Mouse (Mus musculus): Measurements from ENCODE around the gene Slc29a3. TPM values are rescaled to one million over a fixed set of nuclear protein-coding genes. Genes with fewer than 3 reads are reported as not detected.

Gene Slc29a3
- polyA plus RNA-seq, 1 experiment from 2014 or later: 11.1 TPM

DNA sequence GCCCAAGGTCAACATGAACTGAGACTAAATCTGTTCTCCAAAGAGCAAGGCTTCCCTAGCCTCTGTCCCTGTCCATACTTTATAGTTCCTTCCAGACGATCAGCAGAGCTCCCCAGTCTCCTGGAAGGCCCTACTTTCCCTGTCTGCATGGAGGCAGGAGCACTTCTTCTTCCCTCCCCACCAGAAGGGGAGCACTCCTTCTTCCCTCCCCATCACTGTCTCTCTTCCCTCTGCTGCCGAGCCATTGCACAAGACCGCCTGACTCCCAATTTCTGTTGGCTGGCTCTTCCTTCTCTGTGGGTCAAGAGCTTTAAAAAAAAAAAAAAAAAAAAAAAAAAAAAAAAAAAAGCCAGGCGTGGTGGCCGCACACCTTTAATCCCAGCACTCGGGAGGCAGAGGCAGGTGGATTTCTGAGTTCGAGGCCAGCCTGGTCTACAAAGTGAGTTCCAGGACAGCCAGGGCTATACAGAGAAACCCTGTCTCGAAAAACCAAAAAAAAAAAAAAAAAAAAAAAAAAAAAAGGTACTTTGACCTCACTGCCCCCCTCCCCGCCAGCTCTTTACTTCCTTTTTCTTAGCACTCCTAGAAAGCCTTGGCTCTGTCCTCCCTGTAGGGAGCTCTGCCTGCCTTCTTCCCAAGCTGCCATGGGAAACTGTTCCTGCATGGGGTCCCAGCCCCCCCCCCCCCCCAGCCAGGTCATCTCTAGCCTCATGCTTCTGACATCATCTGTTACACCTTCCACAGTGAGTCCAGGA is 14.5 kb downstream of the Slc29a3 start:
- no peaks in the 10 kb centered on the region for H3K27me3 ChIP-seq (replicated peaks; ENCODE audit: control insufficient read depth, insufficient read depth, low read length)
- ATAC-seq: no peak
- no peaks in the 10 kb centered on the region for H3K36me3 ChIP-seq (ENCODE audit: control insufficient read depth, insufficient read depth, low read length)
- no peaks in the 10 kb centered on the region for H3K9me3 ChIP-seq (ENCODE audit: control insufficient read depth, low read length)
- no peak overlapping the region for H3K4me2 ChIP-seq (ENCODE audit: low read length)
- H3K27ac ChIP-seq (ENCODE audit: low read depth, low read length): no peak overlapping the region
- no peak overlapping the region for H3K9ac ChIP-seq (ENCODE audit: low read depth, low read length)
- H3K4me3 ChIP-seq (ENCODE audit: low read length): no peak overlapping the region
- WGBS: 74% methylated on average over 8 of the region's 9 CpGs
- H3K4me1 ChIP-seq (ENCODE audit: control insufficient read depth, insufficient read depth, low read depth, low read length): no peaks in the 10 kb centered on the region

DNA sequence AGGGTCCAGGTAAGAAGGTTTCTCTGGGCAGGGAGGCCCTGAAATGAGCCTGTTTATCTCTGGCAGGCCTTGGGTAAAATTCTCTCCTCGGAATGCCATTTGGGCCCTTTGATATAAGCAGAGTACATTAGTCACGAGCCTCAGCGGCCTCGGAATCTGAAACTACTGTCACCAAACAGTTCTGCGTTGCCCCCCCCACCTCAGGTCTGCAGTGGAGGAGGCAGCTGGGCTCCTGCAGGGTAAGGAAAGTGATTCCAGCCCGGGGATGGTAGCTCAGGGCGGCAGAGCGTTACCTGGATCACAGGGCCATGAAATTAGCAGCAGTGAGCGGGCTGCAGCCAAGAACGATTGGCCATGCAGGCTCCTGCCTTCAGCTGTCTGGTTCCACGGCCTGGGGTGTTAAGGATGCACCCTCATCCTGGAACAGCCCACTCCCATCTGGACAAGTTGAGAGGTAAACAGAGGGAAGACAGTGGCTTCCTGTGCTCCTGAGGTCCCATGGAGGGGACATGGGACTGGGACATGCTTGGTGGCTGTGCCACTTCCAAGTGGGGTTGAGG is 15.3 kb downstream of the Slc29a3 start:
- WGBS: 64% methylated on average over 11 of the region's 11 CpGs
- Histone ChIP-seq H3K4me1 (ENCODE audit: control insufficient read depth, insufficient read depth, low read depth, low read length) (peaks cover 2% of the 10 kb centered on the region), H3K27me3 (replicated peaks; ENCODE audit: control insufficient read depth, insufficient read depth, low read length) (no peaks in the 10 kb centered on the region), H3K36me3 (ENCODE audit: control insufficient read depth, insufficient read depth, low read length) (no peaks in the 10 kb centered on the region), H3K4me3 (ENCODE audit: low read length) (no peak overlapping the region), H3K27ac (ENCODE audit: low read depth, low read length) (peak overlapping the region; percentile 44; the same call in 1 of the 2 replicates), H3K9me3 (ENCODE audit: control insufficient read depth, low read length) (no peaks in the 10 kb centered on the region), H3K9ac (ENCODE audit: low read depth, low read length) (no peak overlapping the region), H3K4me2 (ENCODE audit: low read length) (no peak overlapping the region)
- ATAC-seq: 0 out of 2 replicates have a peak, but pooled peaks have one; percentile 15

DNA sequence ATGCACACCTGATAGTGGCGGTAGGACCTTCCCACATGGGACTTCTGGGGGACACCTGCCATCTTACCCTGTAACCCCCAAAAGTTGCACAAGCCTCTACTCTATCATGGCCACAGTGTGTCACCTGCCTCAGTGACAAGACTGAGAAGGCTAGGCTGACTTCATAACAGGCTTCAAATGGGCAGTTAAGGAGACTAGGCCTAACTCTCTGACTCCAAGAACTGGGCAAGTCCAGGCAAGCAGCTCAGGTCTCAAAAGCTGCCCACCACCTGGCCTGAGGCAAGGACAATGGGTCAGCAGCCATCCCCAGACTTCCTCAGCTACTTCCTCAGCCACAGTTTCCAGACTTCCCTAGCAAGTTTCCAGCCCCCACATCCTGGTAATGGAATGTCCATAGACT is 16.9 kb downstream of the Slc29a3 start:
- Histone ChIP-seq H3K27me3 (replicated peaks; ENCODE audit: control insufficient read depth, insufficient read depth, low read length) (no peaks in the 10 kb centered on the region), H3K4me1 (ENCODE audit: control insufficient read depth, insufficient read depth, low read depth, low read length) (peaks cover 8% of the 10 kb centered on the region), H3K4me2 (ENCODE audit: low read length) (no peak overlapping the region), H3K9ac (ENCODE audit: low read depth, low read length) (no peak overlapping the region), H3K9me3 (ENCODE audit: control insufficient read depth, low read length) (no peaks in the 10 kb centered on the region), H3K27ac (ENCODE audit: low read depth, low read length) (no peak overlapping the region), H3K36me3 (ENCODE audit: control insufficient read depth, insufficient read depth, low read length) (no peaks in the 10 kb centered on the region), H3K4me3 (ENCODE audit: low read length) (no peak overlapping the region)
- 100% methylated on average over 1 of the region's 1 CpGs for WGBS
- ATAC-seq: no peak

DNA sequence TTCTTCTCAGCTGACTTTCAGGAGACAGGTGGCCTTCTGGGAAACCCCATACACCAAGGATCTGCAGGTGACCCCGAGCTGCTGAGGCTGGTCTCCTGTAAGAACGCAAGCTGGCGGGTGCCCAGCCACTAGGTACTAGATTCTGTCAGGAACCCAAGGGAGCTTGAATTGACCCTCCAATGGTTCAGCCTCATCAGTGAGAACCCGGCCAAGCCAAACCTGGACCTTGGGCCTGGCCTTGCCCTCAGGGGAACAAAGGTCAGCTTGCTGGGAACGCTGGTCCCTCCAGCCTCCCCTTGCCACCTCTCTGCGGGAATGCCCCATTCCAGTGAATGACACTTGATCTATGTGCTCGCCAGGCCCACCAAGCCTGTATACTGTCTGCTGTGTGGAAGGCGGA is 19.1 kb downstream of the Slc29a3 start:
- Histone ChIP-seq H3K27me3 (replicated peaks; ENCODE audit: control insufficient read depth, insufficient read depth, low read length) (no peaks in the 10 kb centered on the region), H3K4me2 (ENCODE audit: low read length) (no peak overlapping the region), H3K4me1 (ENCODE audit: control insufficient read depth, insufficient read depth, low read depth, low read length) (peaks cover 8% of the 10 kb centered on the region), H3K4me3 (ENCODE audit: low read length) (no peak overlapping the region), H3K9ac (ENCODE audit: low read depth, low read length) (no peak overlapping the region), H3K27ac (ENCODE audit: low read depth, low read length) (no peak overlapping the region), H3K9me3 (ENCODE audit: control insufficient read depth, low read length) (no peaks in the 10 kb centered on the region), H3K36me3 (ENCODE audit: control insufficient read depth, insufficient read depth, low read length) (no peaks in the 10 kb centered on the region)
- 84% methylated on average over 8 of the region's 8 CpGs for WGBS
- ATAC-seq: no peak

DNA sequence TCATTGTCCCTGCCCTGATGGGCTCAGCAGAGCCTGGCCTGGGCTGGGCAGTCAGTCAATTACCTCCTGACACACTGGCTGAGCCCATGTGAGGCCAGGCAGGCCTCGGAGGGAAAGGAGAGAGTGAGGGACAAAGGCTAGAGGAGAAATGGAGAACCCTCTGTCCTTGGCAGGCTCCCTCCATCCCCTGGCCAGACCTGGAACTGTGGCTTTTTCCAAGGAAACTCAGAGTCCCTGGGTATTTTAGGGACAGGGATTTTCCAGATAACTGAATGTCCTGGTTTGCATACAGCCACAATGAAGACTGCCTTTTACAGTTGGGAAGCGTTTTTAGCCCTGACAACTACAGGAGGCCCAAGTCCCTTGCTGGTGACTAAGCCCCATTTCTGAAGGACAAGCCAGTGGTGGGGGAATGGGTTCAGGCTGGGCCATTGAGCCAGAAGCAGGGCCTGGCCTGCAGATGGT is 20.2 kb downstream of the Slc29a3 start:
- H3K27me3 ChIP-seq (replicated peaks; ENCODE audit: control insufficient read depth, insufficient read depth, low read length): no peaks in the 10 kb centered on the region
- H3K27ac ChIP-seq (ENCODE audit: low read depth, low read length): peak overlapping the region; percentile 39; the same call in 1 of the 2 replicates
- no peak overlapping the region for H3K4me3 ChIP-seq (ENCODE audit: low read length)
- ATAC-seq: peak; percentile 37
- WGBS: 39% methylated on average over 2 of the region's 2 CpGs
- no peaks in the 10 kb centered on the region for H3K36me3 ChIP-seq (ENCODE audit: control insufficient read depth, insufficient read depth, low read length)
- peaks cover 11% of the 10 kb centered on the region for H3K4me1 ChIP-seq (ENCODE audit: control insufficient read depth, insufficient read depth, low read depth, low read length)
- H3K9ac ChIP-seq (ENCODE audit: low read depth, low read length): peak overlapping the region; percentile 50
- no peaks in the 10 kb centered on the region for H3K9me3 ChIP-seq (ENCODE audit: control insufficient read depth, low read length)
- no peak overlapping the region for H3K4me2 ChIP-seq (ENCODE audit: low read length)

DNA sequence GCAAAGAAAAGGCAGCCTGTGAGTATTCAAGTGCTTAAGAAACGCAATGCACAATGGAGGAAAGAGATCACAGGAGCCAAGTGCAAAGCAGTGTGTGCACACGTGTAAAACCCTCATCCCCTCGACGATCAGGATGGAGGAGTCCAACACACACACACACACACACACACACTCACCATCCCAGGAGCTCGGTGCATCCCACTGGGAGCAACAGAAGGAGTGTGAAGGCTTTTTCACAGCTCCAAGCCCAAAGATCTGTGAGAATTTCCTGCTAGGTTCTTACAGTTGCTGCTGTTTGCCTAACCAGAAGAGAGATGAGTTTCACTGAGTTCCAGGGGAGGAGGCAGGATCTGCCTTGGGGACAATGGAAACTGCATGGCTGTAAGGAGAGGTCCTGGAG is 20.9 kb downstream of the Slc29a3 start:
- Histone ChIP-seq H3K27ac (ENCODE audit: low read depth, low read length) (peak overlapping the region; percentile 39; the same call in 1 of the 2 replicates), H3K9ac (ENCODE audit: low read depth, low read length) (peak overlapping the region; percentile 50), H3K9me3 (ENCODE audit: control insufficient read depth, low read length) (no peaks in the 10 kb centered on the region)

DNA sequence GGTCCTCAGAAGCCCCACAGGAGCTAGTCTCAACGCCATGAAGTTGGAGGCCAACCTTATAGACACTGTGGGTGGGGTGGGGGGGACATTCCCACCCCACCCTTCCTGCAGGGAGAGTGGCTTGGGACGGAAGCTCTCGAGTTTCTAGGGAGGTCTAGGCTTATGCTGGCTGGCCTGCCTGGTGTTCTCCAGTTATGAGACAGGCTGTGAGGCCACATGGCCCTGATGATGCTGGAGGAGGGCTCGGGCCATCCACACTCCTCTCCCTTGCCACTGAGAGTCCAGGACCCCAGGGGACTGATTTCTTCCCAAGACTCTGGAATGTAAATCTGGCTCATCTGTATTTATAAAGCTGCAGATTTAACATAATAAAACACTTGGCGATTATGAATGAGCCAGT is 25.3 kb downstream of the Slc29a3 start:
- H3K9me3 ChIP-seq (ENCODE audit: control insufficient read depth, low read length): no peaks in the 10 kb centered on the region
- no peak for ATAC-seq
- no peak overlapping the region for H3K4me2 ChIP-seq (ENCODE audit: low read length)
- peaks cover 9% of the 10 kb centered on the region for H3K4me1 ChIP-seq (ENCODE audit: control insufficient read depth, insufficient read depth, low read depth, low read length)
- H3K4me3 ChIP-seq (ENCODE audit: low read length): no peak overlapping the region
- H3K27me3 ChIP-seq (replicated peaks; ENCODE audit: control insufficient read depth, insufficient read depth, low read length): no peaks in the 10 kb centered on the region
- no peaks in the 10 kb centered on the region for H3K36me3 ChIP-seq (ENCODE audit: control insufficient read depth, insufficient read depth, low read length)
- H3K9ac ChIP-seq (ENCODE audit: low read depth, low read length): no peak overlapping the region
- no peak overlapping the region for H3K27ac ChIP-seq (ENCODE audit: low read depth, low read length)
- WGBS: 34% methylated on average over 5 of the region's 5 CpGs

More for the DNA sequence above, 20.9 kb downstream of the Slc29a3 start:
- H3K27me3 ChIP-seq (replicated peaks; ENCODE audit: control insufficient read depth, insufficient read depth, low read length): no peaks in the 10 kb centered on the region
- H3K4me1 ChIP-seq (ENCODE audit: control insufficient read depth, insufficient read depth, low read depth, low read length): peaks cover 11% of the 10 kb centered on the region
- H3K36me3 ChIP-seq (ENCODE audit: control insufficient read depth, insufficient read depth, low read length): no peaks in the 10 kb centered on the region
- H3K4me3 ChIP-seq (ENCODE audit: low read length): no peak overlapping the region
- no peak for ATAC-seq
- no peak overlapping the region for H3K4me2 ChIP-seq (ENCODE audit: low read length)
- 23% methylated on average over 5 of the region's 5 CpGs for WGBS

DNA sequence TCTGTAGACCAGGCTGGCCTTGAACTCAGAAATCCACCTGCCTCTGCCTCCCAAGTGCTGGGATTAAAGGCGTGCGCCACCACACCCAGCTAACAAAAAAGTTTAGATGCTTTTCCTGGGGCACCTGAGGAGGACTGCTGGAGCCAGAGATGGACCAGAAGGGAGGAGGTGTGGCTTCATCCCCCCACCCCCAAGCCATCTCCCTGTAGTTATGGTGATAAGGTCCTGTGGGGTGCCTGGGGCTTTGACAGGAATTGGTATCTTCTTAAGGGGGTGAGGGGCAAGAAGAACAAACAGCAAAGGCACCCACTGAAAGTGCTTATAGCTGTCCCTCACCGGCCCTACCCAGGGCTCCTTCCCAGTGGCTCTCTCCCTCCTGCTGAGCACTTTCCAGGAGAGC is 25.7 kb downstream of the Slc29a3 start:
- Histone ChIP-seq H3K27me3 (replicated peaks; ENCODE audit: control insufficient read depth, insufficient read depth, low read length) (no peaks in the 10 kb centered on the region), H3K9me3 (ENCODE audit: control insufficient read depth, low read length) (no peaks in the 10 kb centered on the region), H3K9ac (ENCODE audit: low read depth, low read length) (no peak overlapping the region), H3K4me2 (ENCODE audit: low read length) (no peak overlapping the region), H3K27ac (ENCODE audit: low read depth, low read length) (no peak overlapping the region), H3K4me1 (ENCODE audit: control insufficient read depth, insufficient read depth, low read depth, low read length) (peaks cover 5% of the 10 kb centered on the region), H3K36me3 (ENCODE audit: control insufficient read depth, insufficient read depth, low read length) (no peaks in the 10 kb centered on the region), H3K4me3 (ENCODE audit: low read length) (no peak overlapping the region)
- 65% methylated on average over 3 of the region's 3 CpGs for WGBS
- ATAC-seq: no peak

DNA sequence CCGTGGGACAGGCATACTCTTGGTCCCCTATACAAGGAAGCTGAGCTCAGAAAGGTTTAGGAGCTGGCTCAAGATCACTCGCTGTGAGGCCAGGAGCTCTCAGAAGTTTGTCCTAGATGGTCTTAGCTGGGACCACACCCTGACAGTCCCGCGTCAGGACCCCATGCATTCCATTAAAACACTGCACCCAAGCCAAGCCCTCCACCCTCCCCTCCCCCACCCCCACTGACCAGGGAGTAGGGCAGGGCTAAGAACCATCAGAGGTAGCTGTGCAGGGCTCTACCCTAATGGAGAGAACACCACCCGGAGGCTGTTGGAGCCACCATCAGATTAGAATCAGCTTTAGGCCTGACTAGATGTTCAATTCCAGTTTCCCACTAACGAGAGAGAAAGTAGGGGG is 28.1 kb downstream of the Slc29a3 start:
- Histone ChIP-seq H3K4me1 (ENCODE audit: control insufficient read depth, insufficient read depth, low read depth, low read length) (peaks cover 3% of the 10 kb centered on the region; the same call in 1 of the 2 replicates), H3K4me3 (ENCODE audit: low read length) (no peak overlapping the region), H3K9me3 (ENCODE audit: control insufficient read depth, low read length) (no peaks in the 10 kb centered on the region), H3K9ac (ENCODE audit: low read depth, low read length) (no peak overlapping the region), H3K4me2 (ENCODE audit: low read length) (no peak overlapping the region), H3K27me3 (replicated peaks; ENCODE audit: control insufficient read depth, insufficient read depth, low read length) (no peaks in the 10 kb centered on the region), H3K27ac (ENCODE audit: low read depth, low read length) (no peak overlapping the region), H3K36me3 (ENCODE audit: control insufficient read depth, insufficient read depth, low read length) (no peaks in the 10 kb centered on the region)
- ATAC-seq: no peak
- 90% methylated on average over 6 of the region's 6 CpGs for WGBS

Data from hindbrain, embryonic 16.5 days (tissue).